Mouse (Mus musculus) bone marrow, adult 2 months (tissue): ENCODE measurements at regions not wholly inside any gene's neighbourhood (a gene's known extent, or its start where the extent isn't known, plus 50 kb on each side); places are given as distances from the start of the nearest gene placed in this dataset.

Experiments used
- CTCF ChIP-seq: fragments of 200-500 bp; IDR thresholded peaks from 2 replicates; pipeline ENCODE4 v1.5.1; 2011; ENCODE audit warnings: low read length, control low read depth; ENCODE audit not compliant: control insufficient read depth, insufficient read depth
- POLR2A ChIP-seq: fragments of 200-500 bp; IDR thresholded peaks from 2 replicates; pipeline ENCODE4 v1.6.1; 2011; ENCODE audit warnings: low read depth, mild to moderate bottlenecking, control low read depth, low read length, borderline replicate concordance; ENCODE audit not compliant: control insufficient read depth

- TF ChIP-seq CTCF (no peak), POLR2A (no peak)
Observed at GRCm38 (mm10) chr16:55420876-55421568, 123.2 kb upstream of the Zpld1 start.
